Mouse (Mus musculus) heart, embryonic 16.5 days (tissue): ENCODE measurements around the gene Adamts4. TPM values are rescaled to one million over a fixed set of nuclear protein-coding genes. Genes with fewer than 3 reads are reported as not detected.
"Not testable (repeated sequence)": the region's sequence is repeated elsewhere in the genome, so short reads cannot be mapped to it uniquely, and the experiment has no call there.

ENCODE experiments used
- ATAC-seq: fragments of 200-750 bp; cut with Nextera tagmentation; replicated peaks from 2 replicates; pipeline ENCODE4 v1.8.0; 2017; ENCODE audit warnings: moderate number of reproducible peaks; ENCODE audit not compliant: insufficient read depth, low FRiP score; ENCODE audit errors: extremely low read depth
- H3K27ac ChIP-seq: fragments of 300-500 bp; sonication (generic); 2 replicates; pipeline ENCODE4 v1.5.1; 2014; ENCODE audit warnings: mild to moderate bottlenecking, low read length, control low read depth, moderate library complexity
- H3K27me3 ChIP-seq: fragments of 300-500 bp; sonication (generic); 2 replicates; pipeline ENCODE4 v1.6.1; 2014; ENCODE audit warnings: low read length, mixed read lengths; ENCODE audit not compliant: control insufficient read depth, insufficient read depth
- H3K36me3 ChIP-seq: fragments of 300-500 bp; sonication (generic); 2 replicates; pipeline ENCODE4 v1.6.1; 2014; ENCODE audit not compliant: control insufficient read depth, insufficient read depth
- H3K4me1 ChIP-seq: fragments of 300-500 bp; sonication (generic); 2 replicates; pipeline ENCODE4 v1.6.1; 2014; ENCODE audit warnings: low read length, mixed read lengths; ENCODE audit not compliant: control insufficient read depth, insufficient read depth
- H3K4me2 ChIP-seq: fragments of 300-500 bp; sonication (generic); 2 replicates; pipeline ENCODE4 v1.6.1; 2014; ENCODE audit warnings: low read depth, mild to moderate bottlenecking, control low read depth, low read length
- H3K4me3 ChIP-seq: fragments of 300-500 bp; sonication (generic); 2 replicates; pipeline ENCODE4 v1.5.1; 2014; ENCODE audit warnings: mild to moderate bottlenecking, control low read depth, low read length
- H3K9ac ChIP-seq: fragments of 300-500 bp; sonication (generic); 2 replicates; pipeline ENCODE4 v1.6.1; 2014; ENCODE audit warnings: low read length, control low read depth
- H3K9me3 ChIP-seq: fragments of 300-500 bp; sonication (generic); replicated peaks from 2 replicates; pipeline ENCODE4 v1.6.1; 2016; ENCODE audit warnings: low read length; ENCODE audit not compliant: control insufficient read depth
- WGBS: fragments of 180-500 bp; shearing (Covaris S2); extraction: QIAGEN DNeasy Blood & Tissue Kit; methylation state at CpG from one replicate; pipeline ENCODE4 v1.1.7; 2014; 5-methylcytosine and 5-hydroxymethylcytosine counted together
- polyA plus RNA-seq: library from polyadenylated mRNA; unstranded; fragments of >200 nt; fragmentation: Nextera tagmentation; extraction: Ambion mirVana; gene quantifications from 2 replicates; pipeline ENCODE4 v1.2.1, GENCODE M21; 2015

The Adamts4 gene
- polyA plus RNA-seq, 1 experiment from 2014 or later = 4.4 TPM

- H3K27me3 ChIP-seq, H3K4me1 ChIP-seq, H3K27ac ChIP-seq, H3K9ac ChIP-seq, H3K4me3 ChIP-seq, H3K36me3 ChIP-seq, H3K4me2 ChIP-seq, ATAC-seq, H3K9me3 ChIP-seq: not testable (repeated sequence)
- WGBS = 69% methylated on average over 5 of the region's 5 CpGs
These were observed 55.9 kb downstream of the Adamts4 start for GRCm38 (mm10) chr1:171306157-171306556.

GRCm38 (mm10) chr1:171309321-171309720, 59.1 kb downstream of the Adamts4 start:
- 71% methylated on average over 2 of the region's 2 CpGs for WGBS
- ATAC-seq = no peak
- no peaks in the 10 kb centered on the region for H3K4me1 ChIP-seq

More at GRCm38 (mm10) chr1:171309321-171309720, 59.1 kb downstream of the Adamts4 start:
- Histone ChIP-seq H3K36me3 (no peaks in the 10 kb centered on the region), H3K27ac (no peak overlapping the region), H3K9me3 (no peaks in the 10 kb centered on the region), H3K4me2 (no peak overlapping the region), H3K27me3 (no peaks in the 10 kb centered on the region), H3K4me3 (no peak overlapping the region), H3K9ac (no peak overlapping the region)

Other genes starting within 250 kb of the Adamts4 start
- 1.1 and 1.3 TPM in 2 replicates for gene Fcgr4, start 231.5 kb upstream of the Adamts4 start, polyA plus RNA-seq
- gene Fcgr3, start 185.5 kb upstream of the Adamts4 start, polyA plus RNA-seq = 10.2 and 10.7 TPM in 2 replicates
- 2.9 and 3.5 TPM in 2 replicates for gene Cfap126, start 136.5 kb upstream of the Adamts4 start, polyA plus RNA-seq
- gene Sdhc, start 99.8 kb upstream of the Adamts4 start, polyA plus RNA-seq = 622 and 629 TPM in 2 replicates
- gene Mpz, start 99.7 kb upstream of the Adamts4 start, polyA plus RNA-seq = 0.44 and 1.1 TPM in 2 replicates
- 48.9 and 57.2 TPM in 2 replicates for gene Pcp4l1, start 54.2 kb upstream of the Adamts4 start, polyA plus RNA-seq
- gene Nr1i3, start 36.5 kb upstream of the Adamts4 start, polyA plus RNA-seq = 0.35 and 0.43 TPM in 2 replicates
- gene Tomm40l, start 27.9 kb upstream of the Adamts4 start, polyA plus RNA-seq = 60.7 and 68.9 TPM in 2 replicates
- gene Apoa2, start 25.4 kb upstream of the Adamts4 start, polyA plus RNA-seq = 10.6 and 11.9 TPM in 2 replicates
- gene Fcer1g, start 16.1 kb upstream of the Adamts4 start, polyA plus RNA-seq = 34.4 and 36.3 TPM in 2 replicates
- gene Ndufs2, start 967 bp downstream of the Adamts4 start, polyA plus RNA-seq = 659 and 700 TPM in 2 replicates
- gene B4galt3, start 19.9 kb downstream of the Adamts4 start, polyA plus RNA-seq = 47.5 and 54.9 TPM in 2 replicates
- gene Ppox, start 30.8 kb downstream of the Adamts4 start, polyA plus RNA-seq = 32.4 and 41.9 TPM in 2 replicates
- 48.5 and 55.8 TPM in 2 replicates for gene Usp21, start 37.6 kb downstream of the Adamts4 start, polyA plus RNA-seq
- 82.0 and 82.1 TPM in 2 replicates for gene Ufc1, start 44.6 kb downstream of the Adamts4 start, polyA plus RNA-seq
- gene Dedd, start 78.7 kb downstream of the Adamts4 start, polyA plus RNA-seq = 36.0 and 37.6 TPM in 2 replicates
- gene Nit1, start 95.2 kb downstream of the Adamts4 start, polyA plus RNA-seq = 34.4 and 38.5 TPM in 2 replicates
- 76.4 and 84.5 TPM in 2 replicates for gene Pfdn2, start 95.2 kb downstream of the Adamts4 start, polyA plus RNA-seq
- gene Klhdc9, start 110.4 kb downstream of the Adamts4 start, polyA plus RNA-seq = 0.71 and 1.0 TPM in 2 replicates
- gene Nectin4, start 119.7 kb downstream of the Adamts4 start, polyA plus RNA-seq = 0.39 and 0.81 TPM in 2 replicates
- 3.5 and 7.5 TPM in 2 replicates for gene Arhgap30, start 138.5 kb downstream of the Adamts4 start, polyA plus RNA-seq
- gene Usf1, start 160.9 kb downstream of the Adamts4 start, polyA plus RNA-seq = 47.5 and 53.1 TPM in 2 replicates
- gene Tstd1, start 168.5 kb downstream of the Adamts4 start, polyA plus RNA-seq = 3.7 and 4.2 TPM in 2 replicates
- gene F11r, start 187.1 kb downstream of the Adamts4 start, polyA plus RNA-seq = 76.1 and 80.0 TPM in 2 replicates